Mouse (Mus musculus) retina, adult 2 months (tissue): ENCODE measurements around the gene Dnajc21.

Experiments used
- DNase-seq: peaks from one replicate; pipeline ENCODE4 v3.0.0-alpha.2; 2012; ENCODE audit warnings: low read depth, low spot score

The Dnajc21 gene

GRCm38 (mm10) chr15:10439963-10440362 is 30.4 kb downstream of the Dnajc21 start:
- DNase-seq = no peak

- DNase-seq = no peak
Observed at GRCm38 (mm10) chr15:10436893-10437292, 33.4 kb downstream of the Dnajc21 start.

GRCm38 (mm10) chr15:10426545-10427266 is 43.6 kb downstream of the Dnajc21 start:
- no peak for DNase-seq

GRCm38 (mm10) chr15:10426124-10426523 is 44.2 kb downstream of the Dnajc21 start:
- DNase-seq = no peak

GRCm38 (mm10) chr15:10421785-10422144 is 48.6 kb downstream of the Dnajc21 start:
- no peak for DNase-seq

GRCm38 (mm10) chr15:10421138-10421784 is 49.1 kb downstream of the Dnajc21 start:
- no peak for DNase-seq

GRCm38 (mm10) chr15:10413656-10414055 is 56.7 kb downstream of the Dnajc21 start:
- no peak for DNase-seq

GRCm38 (mm10) chr15:10410881-10411280 is 59.4 kb downstream of the Dnajc21 start:
- DNase-seq = no peak

GRCm38 (mm10) chr15:10409842-10410241 is 60.5 kb downstream of the Dnajc21 start:
- DNase-seq = no peak

- no peak for DNase-seq
Observed at GRCm38 (mm10) chr15:10400415-10400814, 69.9 kb downstream of the Dnajc21 start.

- DNase-seq = no peak
Observed at GRCm38 (mm10) chr15:10399795-10400194, 70.5 kb downstream of the Dnajc21 start.
